Mouse (Mus musculus) kidney, postnatal 10 days (tissue): ENCODE data around the gene B4galnt2.
"Not testable (repeated sequence)": the region's sequence is repeated elsewhere in the genome, so short reads cannot be mapped to it uniquely, and the experiment has no call there.

Experiments used
- DNase-seq: peaks from one replicate; pipeline ENCODE4 v3.0.0; 2021; ENCODE audit warnings: mixed read lengths

The B4galnt2 gene

GRCm38 (mm10) chr11:95914571-95914991 lies at the start of gene B4galnt2:
Gene B4galnt2, minus strand, starts transcription at chr11:95914891.
- peak; percentile 49 for DNase-seq

- no peak for DNase-seq
Observed at GRCm38 (mm10) chr11:95963304-95963703, 48.6 kb upstream of the B4galnt2 start.

- no peak for DNase-seq
Observed at GRCm38 (mm10) chr11:95959152-95959551, 44.5 kb upstream of the B4galnt2 start.

- DNase-seq, result no peak
Observed at GRCm38 (mm10) chr11:95958251-95958650, 43.6 kb upstream of the B4galnt2 start.

GRCm38 (mm10) chr11:95957407-95957806 lies 42.7 kb upstream of the B4galnt2 start:
- DNase-seq, result no peak

GRCm38 (mm10) chr11:95953313-95953712 lies 38.6 kb upstream of the B4galnt2 start:
- no peak for DNase-seq

- DNase-seq, result no peak
Observed at GRCm38 (mm10) chr11:95945838-95946472, 31.3 kb upstream of the B4galnt2 start.

GRCm38 (mm10) chr11:95939828-95940507 lies 25.3 kb upstream of the B4galnt2 start:
- peak; percentile 55 for DNase-seq

- DNase-seq, result peak; percentile 50
Observed at GRCm38 (mm10) chr11:95936409-95936808, 21.7 kb upstream of the B4galnt2 start.

- not testable (repeated sequence) for DNase-seq
Observed at GRCm38 (mm10) chr11:95932168-95932567, 17.5 kb upstream of the B4galnt2 start.

GRCm38 (mm10) chr11:95926398-95926797 lies 11.7 kb upstream of the B4galnt2 start:
- DNase-seq, result no peak

GRCm38 (mm10) chr11:95925976-95926375 lies 11.3 kb upstream of the B4galnt2 start:
- no peak for DNase-seq

GRCm38 (mm10) chr11:95924215-95924614 lies 9.5 kb upstream of the B4galnt2 start:
- no peak for DNase-seq

- DNase-seq, result not testable (repeated sequence)
Observed at GRCm38 (mm10) chr11:95923477-95923876, 8.8 kb upstream of the B4galnt2 start.

GRCm38 (mm10) chr11:95921991-95922621 lies 7.4 kb upstream of the B4galnt2 start:
- DNase-seq, result no peak

GRCm38 (mm10) chr11:95916426-95916825 lies 1.7 kb upstream of the B4galnt2 start:
- no peak for DNase-seq

- DNase-seq, result peak; percentile 22
Observed at GRCm38 (mm10) chr11:95915006-95915710, 467 bp upstream of the B4galnt2 start.

GRCm38 (mm10) chr11:95913959-95914566 lies 628 bp downstream of the B4galnt2 start:
- no peak for DNase-seq

- DNase-seq, result no peak
Observed at GRCm38 (mm10) chr11:95911579-95911978, 3.1 kb downstream of the B4galnt2 start.

GRCm38 (mm10) chr11:95907805-95908524 lies 6.7 kb downstream of the B4galnt2 start:
- no peak for DNase-seq

- DNase-seq, result no peak
Observed at GRCm38 (mm10) chr11:95904290-95904689, 10.4 kb downstream of the B4galnt2 start.
